Mouse (Mus musculus) Patski (cell line): ENCODE results near the gene Cul1. TPM values are rescaled to one million over a fixed set of nuclear protein-coding genes. Genes with fewer than 3 reads are reported as not detected.
"Not testable (repeated sequence)": the region's sequence is repeated elsewhere in the genome, so short reads cannot be mapped to it uniquely, and the experiment has no call there.

Experiments
- ATAC-seq: fragments of 100-300 bp; one replicate; pipeline ENCODE4 v1.8.0; 2021
- CTCF ChIA-PET: fragments of 350-600 bp; sonication (Branson Sonifier 250); formaldehyde crosslinking; loops from one replicate; lab custom pipeline; 2022; ENCODE audit warnings: inconsistent platforms; lab: Charles Lee
- POLR2A ChIA-PET: fragments of 350-600 bp; sonication (Branson Sonifier 250); formaldehyde crosslinking; loops from one replicate; lab custom pipeline; 2022; ENCODE audit warnings: antibody characterized with exemption, inconsistent platforms; lab: Charles Lee
- DNase-seq: peaks from one replicate; pipeline ENCODE4 v3.0.0-alpha.2; 2011; ENCODE audit warnings: low read depth, low spot score
- H3K27me3 ChIP-seq: fragments of 371-371 bp; one replicate; pipeline ENCODE4 v1.5.1; 2021
- CTCF ChIP-seq: fragments of 100-300 bp; IDR thresholded peaks from one replicate; pipeline ENCODE4 v1.5.1; 2021
- in situ Hi-C: fragments of 300-500 bp; cut with MboI; formaldehyde crosslinking; loops from 3 replicates; pipeline ENCODE4 v1.11.1; 2018; ENCODE audit warnings: low pct_unique_long_range_greater_than_20kb, mixed read lengths
- polyA plus RNA-seq: library from polyadenylated mRNA; unstranded; gene quantifications from one replicate; pipeline ENCODE4 v1.2.3, GENCODE M21; 2021

The Cul1 gene
- 134 TPM for polyA plus RNA-seq

- CTCF ChIA-PET: no interaction called here
- no peak for ATAC-seq
- in situ Hi-C loops: no loop called here
- TF ChIP-seq CTCF: no peak
- no peak for DNase-seq
- POLR2A ChIA-PET: interaction anchor here (0.9 kb wide), 1 partner anchor 16 kb away, joined by 3 read pairs; no protein-coding TSS in a partner anchor
- H3K27me3 ChIP-seq: no peaks in the 10 kb centered on the region
Observed at GRCm38 (mm10) chr6:47453098-47453497, at the start of gene Cul1. Gene Cul1 (plus strand): TSS chr6:47453398.

GRCm38 (mm10) chr6:47404419-47405382, 48.5 kb upstream of the Cul1 start:
- DNase-seq (no peak), ATAC-seq (no peak)
- no peaks in the 10 kb centered on the region for H3K27me3 ChIP-seq
- CTCF ChIA-PET: no interaction called here
- TF ChIP-seq CTCF: no peak
- in situ Hi-C loops: no loop called here
- POLR2A ChIA-PET: no interaction called here

- no peak for ATAC-seq
- POLR2A ChIA-PET: no interaction called here
- CTCF ChIA-PET: interaction anchor here (0.5 kb wide), 1 partner anchor 79 kb away, joined by 3 read pairs; no protein-coding TSS in a partner anchor
- in situ Hi-C loops: no loop called here
- no peak for DNase-seq
- H3K27me3 ChIP-seq: peaks cover 30% of the 10 kb centered on the region
- no peak for TF ChIP-seq CTCF
Observed at GRCm38 (mm10) chr6:47412886-47413606, 40.2 kb upstream of the Cul1 start.

- in situ Hi-C loops: no loop called here
- no peak for TF ChIP-seq CTCF
- CTCF ChIA-PET: interaction anchor here (1.0 kb wide), 1 partner anchor 217 kb away, joined by 3 read pairs; no protein-coding TSS in a partner anchor
- peaks cover 30% of the 10 kb centered on the region for H3K27me3 ChIP-seq
- DNase-seq (no peak), ATAC-seq (no peak)
- POLR2A ChIA-PET: no interaction called here
Observed at GRCm38 (mm10) chr6:47413656-47414055, 39.5 kb upstream of the Cul1 start.

GRCm38 (mm10) chr6:47418691-47419090, 34.5 kb upstream of the Cul1 start:
- ATAC-seq: no peak
- CTCF ChIA-PET: interaction anchor here (1.0 kb wide), 1 partner anchor 28 kb away, joined by 3 read pairs; no protein-coding TSS in a partner anchor
- peaks cover 37% of the 10 kb centered on the region for H3K27me3 ChIP-seq
- no peak for DNase-seq
- POLR2A ChIA-PET: no interaction called here
- in situ Hi-C loops: no loop called here
- TF ChIP-seq CTCF: no peak

- peaks cover 25% of the 10 kb centered on the region for H3K27me3 ChIP-seq
- ChIA-PET POLR2A (no interaction called here), CTCF (no interaction called here)
- in situ Hi-C loops: no loop called here
- no peak for TF ChIP-seq CTCF
- DNase-seq (no peak), ATAC-seq (no peak)
Observed at GRCm38 (mm10) chr6:47420156-47420555, 33.0 kb upstream of the Cul1 start.

- ATAC-seq: no peak
- in situ Hi-C loops: no loop called here
- ChIA-PET POLR2A (no interaction called here), CTCF (interaction anchor here (1.6 kb wide), 1 partner anchor 20 kb away, joined by 4 read pairs; no protein-coding TSS in a partner anchor)
- TF ChIP-seq CTCF: no peak
- H3K27me3 ChIP-seq: peaks cover 18% of the 10 kb centered on the region
- no peak for DNase-seq
Observed at GRCm38 (mm10) chr6:47421221-47421620, 32.0 kb upstream of the Cul1 start.

GRCm38 (mm10) chr6:47426136-47426535, 27.1 kb upstream of the Cul1 start:
- ATAC-seq (no peak), DNase-seq (no peak)
- H3K27me3 ChIP-seq: peaks cover 17% of the 10 kb centered on the region
- ChIA-PET CTCF (no interaction called here), POLR2A (no interaction called here)
- TF ChIP-seq CTCF: no peak
- in situ Hi-C loops: no loop called here

GRCm38 (mm10) chr6:47426556-47426955, 26.6 kb upstream of the Cul1 start:
- DNase-seq, ATAC-seq, CTCF ChIA-PET, in situ Hi-C loops, POLR2A ChIA-PET: not testable (repeated sequence)
- peaks cover 13% of the 10 kb centered on the region for H3K27me3 ChIP-seq

- CTCF ChIA-PET: not testable (repeated sequence)
Observed at GRCm38 (mm10) chr6:47432795-47433194, 20.4 kb upstream of the Cul1 start.

GRCm38 (mm10) chr6:47440080-47440479, 13.1 kb upstream of the Cul1 start:
- DNase-seq: no peak
- ChIA-PET CTCF (no interaction called here), POLR2A (interaction anchor here (0.5 kb wide), 1 partner anchor 332 kb away, joined by 5 read pairs; no protein-coding TSS in a partner anchor)
- H3K27me3 ChIP-seq: peaks cover 22% of the 10 kb centered on the region
- in situ Hi-C loops: no loop called here
- TF ChIP-seq CTCF: no peak
- no peak for ATAC-seq

More at GRCm38 (mm10) chr6:47432795-47433194, 20.4 kb upstream of the Cul1 start:
- POLR2A ChIA-PET, ATAC-seq, DNase-seq, in situ Hi-C loops: not testable (repeated sequence)
- peaks cover 10% of the 10 kb centered on the region for H3K27me3 ChIP-seq
